28 mouse cellular contexts compared by ENCODE assay signal in the genomic region with DNA sequence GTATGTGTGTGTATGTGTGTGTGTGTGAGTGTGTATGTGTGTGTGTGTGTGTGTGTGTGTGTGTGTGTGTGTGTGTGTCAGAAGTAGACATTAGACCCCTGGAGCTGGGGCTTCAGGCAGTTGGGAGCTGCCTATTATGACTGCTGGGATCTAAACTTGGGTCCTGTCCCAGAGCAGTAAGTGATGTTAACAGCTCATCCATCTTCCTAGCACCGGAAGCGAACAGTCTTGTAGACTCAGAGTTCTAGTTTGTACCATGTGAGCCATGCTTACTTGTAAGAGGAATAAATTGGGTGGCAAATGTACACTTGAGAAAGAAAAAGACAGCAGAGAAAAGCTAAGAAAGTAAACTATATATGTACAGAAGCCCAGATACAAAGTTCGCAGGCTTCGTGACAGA.
A peak's percentile ranks its signal among the peaks of the same experiment; 100 is the strongest.
DNase-seq lines count a peak whose midpoint lies in the region; ATAC-seq and TF ChIP-seq lines count a peak whose summit lies in the region.
"Had no signal": no experiment of that assay in that cellular context is flagged by ENCODE, and none has a peak within 500 bp of the region (broad histone marks: within the 10 kb centered on the region; RNA-seq: fewer than 3 reads in every experiment).

No protein-coding gene starts in this region.

- TF ChIP-seq CTCF in kidney, postnatal 0 days (IDR thresholded peaks at IDR 0.05; ENCODE audit: low read depth): no peak

- H3K27me3 ChIP-seq in kidney, postnatal 0 days (ENCODE audit: insufficient read depth, low read length): no peaks in the 10 kb centered on the region
- H3K27me3 ChIP-seq in heart, embryonic 12.5 days (replicated peaks): no peaks in the 10 kb centered on the region
- H3K27me3 ChIP-seq: embryonic facial prominence, embryonic 13.5 days; forebrain, embryonic 12.5 days; forebrain, embryonic 15.5 days; heart, embryonic 15.5 days; hindbrain, embryonic 13.5 days had no signal

- 76% methylated on average over 4 of the region's 4 CpGs for WGBS in kidney, postnatal 0 days
- 79% methylated on average over 4 of the region's 4 CpGs for WGBS in heart, embryonic 12.5 days

- no peaks in the 10 kb centered on the region for H3K9me3 ChIP-seq in kidney, postnatal 0 days (replicated peaks; ENCODE audit: low read length)
- H3K9me3 ChIP-seq in heart, embryonic 12.5 days (replicated peaks): no peaks in the 10 kb centered on the region; the same call in 1 of the 2 replicates
- H3K9me3 ChIP-seq: embryonic facial prominence, embryonic 10.5 days; embryonic facial prominence, embryonic 13.5 days; forebrain, embryonic 12.5 days; forebrain, embryonic 15.5 days; heart, embryonic 15.5 days; hindbrain, embryonic 10.5 days; hindbrain, embryonic 13.5 days had no signal

- no peak overlapping the region for H3K27ac ChIP-seq in kidney, postnatal 0 days
- H3K27ac ChIP-seq in heart, embryonic 12.5 days (ENCODE audit: poor library complexity, severe bottlenecking): no peak overlapping the region
- H3K27ac ChIP-seq: embryonic facial prominence, embryonic 10.5 days; embryonic facial prominence, embryonic 13.5 days; forebrain, embryonic 12.5 days; forebrain, embryonic 15.5 days; heart, embryonic 15.5 days; hindbrain, embryonic 10.5 days; hindbrain, embryonic 13.5 days had no signal

- H3K4me1 ChIP-seq in kidney, postnatal 0 days (replicated peaks; ENCODE audit: insufficient read depth, low read length): no peaks in the 10 kb centered on the region
- no peaks in the 10 kb centered on the region for H3K4me1 ChIP-seq in heart, embryonic 12.5 days (replicated peaks)
- H3K4me1 ChIP-seq: embryonic facial prominence, embryonic 10.5 days; embryonic facial prominence, embryonic 13.5 days; forebrain, embryonic 12.5 days; forebrain, embryonic 15.5 days; heart, embryonic 15.5 days; hindbrain, embryonic 10.5 days; hindbrain, embryonic 13.5 days had no signal

- no peaks in the 10 kb centered on the region for H3K36me3 ChIP-seq in kidney, postnatal 0 days (ENCODE audit: insufficient read depth, low read length)
- no peaks in the 10 kb centered on the region for H3K36me3 ChIP-seq in heart, embryonic 12.5 days
- H3K36me3 ChIP-seq: embryonic facial prominence, embryonic 10.5 days; embryonic facial prominence, embryonic 13.5 days; forebrain, embryonic 12.5 days; forebrain, embryonic 15.5 days; heart, embryonic 15.5 days; hindbrain, embryonic 10.5 days; hindbrain, embryonic 13.5 days had no signal

- peak; percentile 11 for DNase-seq in kidney, postnatal 0 days (ENCODE audit: low spot score)
- DNase-seq in kidney, postnatal 14 days: no peak
- peak; percentile 11 for DNase-seq in forelimb bud, embryonic 11.5 days (ENCODE audit: low read depth, low spot score)
- DNase-seq in lung, postnatal 10 days: peak; percentile 80
- DNase-seq in lung, postnatal 36 days: peak; percentile 46
- DNase-seq in left cerebral cortex, adult 18-20 months (ENCODE audit: low spot score in 2 of 2): no peak
- DNase-seq in left cerebral cortex, postnatal 25 days (ENCODE audit: low spot score in 2 of 2): no peak
- DNase-seq: adrenal gland, adult 8-10 months; adrenal gland, postnatal 25 days; cerebellum, adult 11-12 months; cerebellum, adult 8-10 months; cerebellum, postnatal 14 days; gastrocnemius, postnatal 10 days; gastrocnemius, postnatal 36 days; heart, postnatal 10 days; heart, postnatal 36 days had no signal

- H3K4me2 ChIP-seq in kidney, postnatal 0 days (ENCODE audit: low read length): no peak overlapping the region
- H3K4me2 ChIP-seq in heart, embryonic 12.5 days: no peak overlapping the region
- H3K4me2 ChIP-seq: embryonic facial prominence, embryonic 13.5 days; forebrain, embryonic 12.5 days; forebrain, embryonic 15.5 days; heart, embryonic 11.5 days; heart, embryonic 15.5 days; hindbrain, embryonic 13.5 days had no signal

- no peak for ATAC-seq in kidney, postnatal 0 days (replicated peaks; ENCODE audit: low FRiP score, low read depth)
- no peak for ATAC-seq in heart, embryonic 12.5 days (ENCODE audit: insufficient number of reproducible peaks, low FRiP score)
- ATAC-seq: activated CD4-positive, CD25-positive, alpha-beta regulatory T cell, adult 4 months; forebrain, embryonic 15.5 days; hindbrain, embryonic 16.5 days had no signal

- H3K9ac ChIP-seq in kidney, postnatal 0 days (ENCODE audit: low read depth, low read length): no peak overlapping the region
- H3K9ac ChIP-seq in heart, embryonic 12.5 days: no peak overlapping the region
- H3K9ac ChIP-seq: embryonic facial prominence, embryonic 13.5 days; forebrain, embryonic 12.5 days; forebrain, embryonic 15.5 days; heart, embryonic 15.5 days; hindbrain, embryonic 13.5 days had no signal

- intact Hi-C loops in left cerebral cortex, postnatal 25 days (cut with DNase I): no loop called here

- H3K4me3 ChIP-seq in kidney, postnatal 0 days (replicated peaks; ENCODE audit: low read depth, low read length): no peak overlapping the region
- H3K4me3 ChIP-seq in heart, embryonic 12.5 days: no peak overlapping the region
- H3K4me3 ChIP-seq: embryonic facial prominence, embryonic 10.5 days; embryonic facial prominence, embryonic 13.5 days; erythroblast, embryonic 14.5 days; forebrain, embryonic 12.5 days; forebrain, embryonic 15.5 days; heart, embryonic 15.5 days; hindbrain, embryonic 10.5 days; hindbrain, embryonic 13.5 days had no signal

Comparison
In these comparisons a context has a peak if more than half of its experiments do, and no peak if none do; other contexts are left out.
1. DNase-seq: peak in kidney, postnatal 0 days (single experiment), forelimb bud, embryonic 11.5 days (single experiment), lung, postnatal 10 days (single experiment) and lung, postnatal 36 days (single experiment); none in kidney, postnatal 14 days (single experiment), left cerebral cortex, adult 18-20 months (0 of 2) and left cerebral cortex, postnatal 25 days (0 of 2).